Mouse (Mus musculus) forebrain, embryonic 13.5 days (tissue): ENCODE measurements at regions not wholly inside any gene's neighbourhood (a gene's known extent, or its start where the extent isn't known, plus 50 kb on each side); places are given as distances from the start of the nearest gene placed in this dataset.

Experiments
- ATAC-seq: fragments of 200-750 bp; cut with Nextera tagmentation; 2 replicates; pipeline ENCODE4 v1.8.0; 2017
- H3K27ac ChIP-seq: fragments of 300-500 bp; sonication (generic); 2 replicates; pipeline ENCODE4 v1.5.1; 2015; ENCODE audit warnings: inconsistent platforms, mild to moderate bottlenecking, moderate library complexity
- H3K27me3 ChIP-seq: fragments of 300-500 bp; sonication (generic); 2 replicates; pipeline ENCODE4 v1.6.1; 2015; ENCODE audit warnings: mild to moderate bottlenecking, inconsistent platforms
- H3K36me3 ChIP-seq: fragments of 300-500 bp; sonication (generic); 2 replicates; pipeline ENCODE4 v1.6.1; 2015; ENCODE audit warnings: mild to moderate bottlenecking, inconsistent platforms; ENCODE audit not compliant: poor library complexity, severe bottlenecking
- H3K4me1 ChIP-seq: fragments of 300-500 bp; sonication (generic); 2 replicates; pipeline ENCODE4 v1.6.1; 2015; ENCODE audit warnings: inconsistent platforms
- H3K4me2 ChIP-seq: fragments of 300-500 bp; sonication (generic); 2 replicates; pipeline ENCODE4 v1.6.1; 2015; ENCODE audit warnings: inconsistent platforms, mild to moderate bottlenecking, moderate library complexity
- H3K4me3 ChIP-seq: fragments of 300-500 bp; sonication (generic); 2 replicates; pipeline ENCODE4 v1.5.1; 2015; ENCODE audit warnings: mild to moderate bottlenecking, inconsistent platforms
- H3K9ac ChIP-seq: fragments of 300-500 bp; sonication (generic); 2 replicates; pipeline ENCODE4 v1.6.1; 2015; ENCODE audit warnings: mild to moderate bottlenecking, inconsistent platforms
- H3K9me3 ChIP-seq: fragments of 300-500 bp; sonication (generic); replicated peaks from 2 replicates; pipeline ENCODE4 v1.6.1; 2016; ENCODE audit warnings: inconsistent platforms
- WGBS: fragments of 180-500 bp; shearing (Covaris S2); methylation state at CpG from one replicate; pipeline ENCODE4 v1.1.7; 2015; 5-methylcytosine and 5-hydroxymethylcytosine counted together

- no peak overlapping the region for H3K4me2 ChIP-seq
- H3K4me1 ChIP-seq, result no peaks in the 10 kb centered on the region
- H3K9me3 ChIP-seq, result no peaks in the 10 kb centered on the region
- no peaks in the 10 kb centered on the region for H3K27me3 ChIP-seq
- WGBS, result 90% methylated on average over 6 of the region's 6 CpGs
- ATAC-seq, result no peak
- no peak overlapping the region for H3K4me3 ChIP-seq
- no peaks in the 10 kb centered on the region for H3K36me3 ChIP-seq
- H3K27ac ChIP-seq, result no peak overlapping the region
- H3K9ac ChIP-seq, result no peak overlapping the region
These were observed 113.6 kb upstream of the Armc2 start for GRCm38 (mm10) chr10:42131798-42132197.

GRCm38 (mm10) chr10:42131298-42131697 is 113.1 kb upstream of the Armc2 start:
- WGBS, result 79% methylated on average over 2 of the region's 2 CpGs
- no peaks in the 10 kb centered on the region for H3K27me3 ChIP-seq
- H3K4me2 ChIP-seq, result no peak overlapping the region
- no peak for ATAC-seq
- no peaks in the 10 kb centered on the region for H3K9me3 ChIP-seq
- H3K9ac ChIP-seq, result no peak overlapping the region
- H3K4me3 ChIP-seq, result no peak overlapping the region
- no peak overlapping the region for H3K27ac ChIP-seq
- H3K4me1 ChIP-seq, result no peaks in the 10 kb centered on the region
- no peaks in the 10 kb centered on the region for H3K36me3 ChIP-seq

GRCm38 (mm10) chr10:42127865-42128419 is 109.7 kb upstream of the Armc2 start:
- H3K4me2 ChIP-seq, result no peak overlapping the region
- WGBS, result 87% methylated on average over 14 of the region's 14 CpGs
- no peak for ATAC-seq
- H3K9me3 ChIP-seq, result no peaks in the 10 kb centered on the region
- H3K4me3 ChIP-seq, result no peak overlapping the region
- no peak overlapping the region for H3K27ac ChIP-seq
- no peaks in the 10 kb centered on the region for H3K36me3 ChIP-seq
- H3K4me1 ChIP-seq, result no peaks in the 10 kb centered on the region
- H3K27me3 ChIP-seq, result no peaks in the 10 kb centered on the region
- no peak overlapping the region for H3K9ac ChIP-seq

GRCm38 (mm10) chr10:42126816-42127215 is 108.6 kb upstream of the Armc2 start:
- H3K4me1 ChIP-seq, result no peaks in the 10 kb centered on the region
- WGBS, result 69% methylated on average over 1 of the region's 1 CpGs
- ATAC-seq, result no peak

GRCm38 (mm10) chr10:42122768-42123635 is 104.8 kb upstream of the Armc2 start:
- Histone ChIP-seq H3K9me3 (no peaks in the 10 kb centered on the region), H3K4me1 (no peaks in the 10 kb centered on the region), H3K4me2 (no peak overlapping the region), H3K4me3 (no peak overlapping the region), H3K27me3 (no peaks in the 10 kb centered on the region), H3K36me3 (no peaks in the 10 kb centered on the region), H3K9ac (no peak overlapping the region), H3K27ac (no peak overlapping the region)
- no peak for ATAC-seq
- WGBS, result 78% methylated on average over 7 of the region's 7 CpGs

More at GRCm38 (mm10) chr10:42126816-42127215, 108.6 kb upstream of the Armc2 start:
- Histone ChIP-seq H3K27me3 (no peaks in the 10 kb centered on the region), H3K9me3 (no peaks in the 10 kb centered on the region), H3K4me3 (no peak overlapping the region), H3K36me3 (no peaks in the 10 kb centered on the region), H3K27ac (no peak overlapping the region), H3K4me2 (no peak overlapping the region), H3K9ac (no peak overlapping the region)

GRCm38 (mm10) chr10:42121984-42122383 is 103.7 kb upstream of the Armc2 start:
- Histone ChIP-seq H3K9ac (no peak overlapping the region), H3K27ac (no peak overlapping the region), H3K4me3 (no peak overlapping the region), H3K4me1 (no peaks in the 10 kb centered on the region), H3K9me3 (no peaks in the 10 kb centered on the region), H3K36me3 (no peaks in the 10 kb centered on the region), H3K4me2 (no peak overlapping the region), H3K27me3 (no peaks in the 10 kb centered on the region)
- WGBS, result 83% methylated on average over 4 of the region's 4 CpGs
- no peak for ATAC-seq

- no peak overlapping the region for H3K4me3 ChIP-seq
- H3K9me3 ChIP-seq, result no peaks in the 10 kb centered on the region
- no peak for ATAC-seq
- WGBS, result 83% methylated on average over 12 of the region's 12 CpGs
- no peak overlapping the region for H3K9ac ChIP-seq
- H3K4me2 ChIP-seq, result no peak overlapping the region
- H3K27me3 ChIP-seq, result no peaks in the 10 kb centered on the region
- H3K4me1 ChIP-seq, result no peaks in the 10 kb centered on the region
- H3K27ac ChIP-seq, result no peak overlapping the region
- H3K36me3 ChIP-seq, result no peaks in the 10 kb centered on the region
These were observed 101.1 kb upstream of the Armc2 start for GRCm38 (mm10) chr10:42119326-42119725.

- Histone ChIP-seq H3K4me3 (no peak overlapping the region), H3K9me3 (no peaks in the 10 kb centered on the region), H3K9ac (no peak overlapping the region), H3K27me3 (no peaks in the 10 kb centered on the region), H3K4me2 (no peak overlapping the region), H3K27ac (no peak overlapping the region), H3K36me3 (no peaks in the 10 kb centered on the region), H3K4me1 (no peaks in the 10 kb centered on the region)
- WGBS, result 87% methylated on average over 13 of the region's 13 CpGs
- peak; percentile 38; the same call in 1 of the 2 replicates for ATAC-seq
These were observed 100.3 kb upstream of the Armc2 start for GRCm38 (mm10) chr10:42118361-42119188.

GRCm38 (mm10) chr10:42117523-42117922 is 99.3 kb upstream of the Armc2 start:
- H3K4me1 ChIP-seq, result no peaks in the 10 kb centered on the region
- no peaks in the 10 kb centered on the region for H3K27me3 ChIP-seq
- no peak for ATAC-seq
- 87% methylated on average over 5 of the region's 5 CpGs for WGBS
- no peak overlapping the region for H3K4me2 ChIP-seq
- H3K36me3 ChIP-seq, result no peaks in the 10 kb centered on the region
- H3K27ac ChIP-seq, result no peak overlapping the region
- no peak overlapping the region for H3K4me3 ChIP-seq
- H3K9me3 ChIP-seq, result no peaks in the 10 kb centered on the region
- H3K9ac ChIP-seq, result no peak overlapping the region

GRCm38 (mm10) chr10:42115920-42116298 is 97.7 kb upstream of the Armc2 start:
- WGBS, result 92% methylated on average over 4 of the region's 4 CpGs

GRCm38 (mm10) chr10:42115224-42115919 is 97.1 kb upstream of the Armc2 start:
- Histone ChIP-seq H3K9ac (no peak overlapping the region), H3K4me3 (no peak overlapping the region), H3K4me1 (no peaks in the 10 kb centered on the region), H3K9me3 (no peaks in the 10 kb centered on the region), H3K27me3 (no peaks in the 10 kb centered on the region), H3K36me3 (no peaks in the 10 kb centered on the region), H3K4me2 (no peak overlapping the region), H3K27ac (no peak overlapping the region)
- ATAC-seq, result no peak
- 89% methylated on average over 4 of the region's 4 CpGs for WGBS

More at GRCm38 (mm10) chr10:42115920-42116298, 97.7 kb upstream of the Armc2 start:
- no peaks in the 10 kb centered on the region for H3K9me3 ChIP-seq
- no peak overlapping the region for H3K9ac ChIP-seq
- no peaks in the 10 kb centered on the region for H3K27me3 ChIP-seq
- H3K36me3 ChIP-seq, result no peaks in the 10 kb centered on the region
- no peak overlapping the region for H3K27ac ChIP-seq
- ATAC-seq, result no peak
- no peak overlapping the region for H3K4me2 ChIP-seq
- H3K4me3 ChIP-seq, result no peak overlapping the region
- H3K4me1 ChIP-seq, result no peaks in the 10 kb centered on the region

GRCm38 (mm10) chr10:42110704-42111103 is 92.5 kb upstream of the Armc2 start:
- Histone ChIP-seq H3K27ac (no peak overlapping the region), H3K4me2 (no peak overlapping the region), H3K9ac (no peak overlapping the region), H3K36me3 (no peaks in the 10 kb centered on the region), H3K4me1 (peaks cover 8% of the 10 kb centered on the region), H3K9me3 (no peaks in the 10 kb centered on the region), H3K27me3 (no peaks in the 10 kb centered on the region), H3K4me3 (no peak overlapping the region)
- 52% methylated on average over 7 of the region's 7 CpGs for WGBS
- ATAC-seq, result no peak
